Mouse (Mus musculus) heart, adult 2 months (tissue): Measurements from ENCODE around the gene Eif4e2.

Experiments
- CTCF ChIP-seq: fragments of 200-600 bp; IDR thresholded peaks from 2 replicates; pipeline ENCODE4 v1.8.1; 2022; ENCODE audit warnings: antibody characterized with exemption, mild to moderate bottlenecking, moderate library complexity
- POLR2A ChIP-seq: fragments of 200-500 bp; IDR thresholded peaks from 2 replicates; pipeline ENCODE4 v1.6.1; 2011; ENCODE audit warnings: mild to moderate bottlenecking, low read depth, low read length, control low read depth; ENCODE audit not compliant: insufficient read depth

DNA sequence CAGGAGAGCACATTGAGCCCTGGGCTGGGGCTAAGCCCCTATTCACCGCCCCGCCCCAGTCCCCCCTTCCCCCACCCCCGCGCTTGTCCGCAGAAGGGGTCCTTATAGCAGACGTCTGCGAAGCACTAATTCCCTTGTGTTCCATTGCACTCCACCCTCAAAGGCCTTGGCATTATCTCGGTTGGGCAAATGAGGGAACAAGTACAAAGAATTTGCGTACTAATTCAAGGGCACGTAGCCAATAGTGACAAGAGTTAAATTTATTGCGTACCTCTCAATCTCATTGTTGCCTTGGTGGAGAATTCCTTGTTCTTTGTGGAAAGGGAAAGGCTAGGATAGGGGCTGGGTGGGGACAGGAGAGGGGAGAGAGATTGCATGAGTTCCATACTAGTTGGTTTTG lies 44.0 kb downstream of the Eif4e2 start:
- TF ChIP-seq POLR2A (no peak), CTCF (no peak)
